Mouse (Mus musculus): ENCODE measurements around the gene E030018B13Rik. TPM values are rescaled to one million over a fixed set of nuclear protein-coding genes. Genes with fewer than 3 reads are reported as not detected.
A peak's percentile ranks its signal among the peaks of the same experiment; 100 is the strongest.

The E030018B13Rik gene
- polyA plus RNA-seq, 1 experiment from 2014 or later: not detected

DNA sequence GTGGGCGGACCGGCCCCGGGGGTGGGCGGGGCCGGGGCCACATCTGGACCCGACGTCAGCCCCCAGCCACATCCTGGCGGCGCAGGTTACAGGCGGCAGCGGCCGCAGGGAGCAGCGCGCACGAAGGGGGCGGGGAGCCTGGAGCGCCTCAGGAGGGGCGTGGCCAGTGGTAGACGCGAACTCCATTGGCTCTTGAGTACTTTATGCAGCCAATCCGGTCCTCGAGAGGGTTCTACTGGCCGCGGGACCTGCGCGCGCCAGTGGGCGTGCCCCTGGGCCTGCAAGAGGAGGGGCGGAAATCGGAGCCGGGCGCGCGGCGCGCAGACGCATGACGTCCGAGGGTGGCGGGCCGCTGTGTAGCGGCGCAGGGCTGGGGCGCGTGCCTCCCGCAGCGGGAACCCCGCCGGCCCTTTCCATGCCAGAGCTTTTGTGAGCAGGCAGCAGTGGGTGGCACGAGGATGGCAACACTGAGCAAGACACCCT is 22.3 kb downstream of the E030018B13Rik start, which contains the start of gene Klf13:
Gene Klf13 (minus strand): TSS at position 2 of the 483 bp plus-strand sequence.
- WGBS: under 1% methylated on average over 47 of the region's 50 CpGs
- peak within 1 kb of the TSS; percentile 93 for H3K4me2 ChIP-seq (ENCODE audit: low read length)
- H3K9me3 ChIP-seq (ENCODE audit: control insufficient read depth, low read length): no peaks in the 10 kb centered on the region
- H3K27me3 ChIP-seq (ENCODE audit: control insufficient read depth, insufficient read depth, low read length): no peaks in the 10 kb centered on the region
- H3K36me3 ChIP-seq (ENCODE audit: control insufficient read depth, insufficient read depth, low read length): no peaks in the 10 kb centered on the region
- peak within 1 kb of the TSS; percentile 85 to 86 for H3K4me3 ChIP-seq (ENCODE audit: control insufficient read depth in 1 of 2, insufficient read depth in 1 of 2, low read depth in 1 of 2, low read length in 2 of 2)
- H3K4me1 ChIP-seq (ENCODE audit: control insufficient read depth in 2 of 2, insufficient read depth in 2 of 2, low read length in 2 of 2): peaks cover 12 to 25% of the 10 kb centered on the region in 2 experiments; a peak in 3 of 4 replicates
- peak within 1 kb of the TSS; percentile 99 to 100 for H3K27ac ChIP-seq (replicated peaks in 1 of 2; ENCODE audit: control insufficient read depth in 1 of 2, insufficient read depth in 1 of 2, low read depth in 2 of 2, low read length in 2 of 2)
- peak; percentile 93 for ATAC-seq (ENCODE audit: insufficient number of reproducible peaks, insufficient read depth, low FRiP score, low read depth)
- H3K9ac ChIP-seq (ENCODE audit: low read length): peak within 1 kb of the TSS; percentile 97

DNA sequence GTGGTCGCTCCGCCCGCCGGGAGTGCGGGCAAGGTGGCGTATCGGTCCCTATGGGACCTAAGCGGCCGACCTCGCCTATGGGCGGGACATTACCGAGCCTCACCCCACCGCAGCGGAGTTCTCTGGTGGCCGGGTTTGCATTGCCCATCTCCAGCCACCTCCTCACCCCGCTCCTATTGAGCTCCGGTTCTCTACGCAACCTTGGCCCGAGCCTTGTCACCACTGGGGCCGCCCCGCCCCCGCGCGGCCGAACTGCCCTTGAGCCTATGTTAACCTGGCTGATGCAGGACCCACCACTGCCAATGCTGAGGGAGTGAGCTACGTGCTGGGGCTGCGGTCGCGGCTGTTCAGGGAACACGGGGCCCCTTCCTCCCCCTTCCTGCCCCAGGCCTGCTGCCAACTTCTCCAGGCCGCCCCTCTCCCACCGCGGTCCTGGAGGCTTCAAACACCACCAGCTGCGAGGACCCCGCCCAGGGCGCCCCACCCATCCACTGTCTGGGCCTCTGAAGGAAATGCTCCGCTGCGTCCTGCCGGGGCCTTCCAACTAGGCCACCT is 22.8 kb downstream of the E030018B13Rik start:
- under 1% methylated on average over 37 of the region's 39 CpGs for WGBS
- Histone ChIP-seq H3K27me3 (ENCODE audit: control insufficient read depth, insufficient read depth, low read length) (no peaks in the 10 kb centered on the region), H3K4me1 (ENCODE audit: control insufficient read depth in 2 of 2, insufficient read depth in 2 of 2, low read length in 2 of 2) (peaks cover 12 to 22% of the 10 kb centered on the region in 2 experiments; a peak in 3 of 4 replicates), H3K4me3 (ENCODE audit: control insufficient read depth in 1 of 2, insufficient read depth in 1 of 2, low read depth in 1 of 2, low read length in 2 of 2) (peak overlapping the region; percentile 73 to 85), H3K27ac (replicated peaks in 1 of 2; ENCODE audit: control insufficient read depth in 1 of 2, insufficient read depth in 1 of 2, low read depth in 2 of 2, low read length in 2 of 2) (peak overlapping the region; percentile 99 to 100), H3K9ac (ENCODE audit: low read length) (peak overlapping the region; percentile 97), H3K36me3 (ENCODE audit: control insufficient read depth, insufficient read depth, low read length) (no peaks in the 10 kb centered on the region), H3K4me2 (ENCODE audit: low read length) (peak overlapping the region; percentile 93), H3K9me3 (ENCODE audit: control insufficient read depth, low read length) (no peaks in the 10 kb centered on the region)
- ATAC-seq (ENCODE audit: insufficient number of reproducible peaks, insufficient read depth, low FRiP score, low read depth): peak; percentile 75

DNA sequence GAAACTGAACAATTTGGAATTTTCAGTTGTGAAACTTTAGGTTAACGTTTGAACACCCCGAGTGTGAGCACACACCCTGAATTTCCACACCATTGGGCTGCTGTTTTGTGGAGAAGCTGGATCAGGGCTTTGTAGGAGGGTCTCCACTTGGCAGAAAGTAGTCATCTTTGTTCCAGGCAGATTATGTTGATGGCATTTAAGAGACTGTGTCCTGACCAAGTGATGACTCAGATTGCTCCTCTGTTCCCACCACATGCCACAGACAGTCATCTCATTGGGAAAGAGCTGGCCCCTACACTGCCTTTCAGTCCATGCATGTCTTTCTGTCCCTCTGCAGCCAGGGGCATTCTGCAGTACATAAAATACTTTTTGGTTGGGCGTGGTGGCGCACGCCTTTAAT is 23.7 kb downstream of the E030018B13Rik start:
- Histone ChIP-seq H3K4me1 (ENCODE audit: control insufficient read depth in 2 of 2, insufficient read depth in 2 of 2, low read length in 2 of 2) (peaks cover 11 to 14% of the 10 kb centered on the region in 2 experiments; a peak in 3 of 4 replicates), H3K9ac (ENCODE audit: low read length) (peak overlapping the region; percentile 97; the same call in 1 of the 2 replicates), H3K27me3 (ENCODE audit: control insufficient read depth, insufficient read depth, low read length) (no peaks in the 10 kb centered on the region), H3K4me2 (ENCODE audit: low read length) (peak overlapping the region; percentile 93), H3K4me3 (ENCODE audit: control insufficient read depth in 1 of 2, insufficient read depth in 1 of 2, low read depth in 1 of 2, low read length in 2 of 2) (no peak overlapping the region), H3K27ac (replicated peaks in 1 of 2; ENCODE audit: control insufficient read depth in 1 of 2, insufficient read depth in 1 of 2, low read depth in 2 of 2, low read length in 2 of 2) (peak overlapping the region in 1 of 2 experiments; percentile 100; a peak in 2 of 4 replicates), H3K36me3 (ENCODE audit: control insufficient read depth, insufficient read depth, low read length) (no peaks in the 10 kb centered on the region), H3K9me3 (ENCODE audit: control insufficient read depth, low read length) (no peaks in the 10 kb centered on the region)
- no peak for ATAC-seq (ENCODE audit: insufficient number of reproducible peaks, insufficient read depth, low FRiP score, low read depth)
- WGBS: 91% methylated on average over 5 of the region's 5 CpGs

DNA sequence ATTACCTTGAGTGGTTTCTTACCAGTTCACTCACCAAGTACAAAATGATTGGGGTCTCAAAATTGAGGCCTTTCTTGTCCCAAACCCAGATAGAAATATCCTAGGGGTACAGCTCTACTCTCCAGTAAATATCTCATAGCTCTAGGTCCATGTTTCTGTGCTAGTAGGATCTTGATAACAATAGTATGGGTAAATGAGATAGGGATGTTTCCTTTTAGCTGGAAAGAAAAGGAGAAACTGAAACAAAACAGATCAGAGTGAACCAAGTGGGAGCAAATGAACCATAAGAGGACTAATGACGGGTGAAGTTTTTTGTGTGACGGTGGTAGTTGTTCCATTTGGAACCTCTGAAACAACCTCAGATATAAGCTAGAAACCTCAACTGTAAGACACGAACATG is 24.4 kb downstream of the E030018B13Rik start:
- no peak overlapping the region for H3K9ac ChIP-seq (ENCODE audit: low read length)
- H3K36me3 ChIP-seq (ENCODE audit: control insufficient read depth, insufficient read depth, low read length): no peaks in the 10 kb centered on the region
- H3K4me1 ChIP-seq (ENCODE audit: control insufficient read depth in 2 of 2, insufficient read depth in 2 of 2, low read length in 2 of 2): peaks cover 6 to 7% of the 10 kb centered on the region in 2 experiments; a peak in 2 of 4 replicates
- WGBS: 83% methylated on average over 3 of the region's 3 CpGs
- H3K27ac ChIP-seq (replicated peaks in 1 of 2; ENCODE audit: control insufficient read depth in 1 of 2, insufficient read depth in 1 of 2, low read depth in 2 of 2, low read length in 2 of 2): no peak overlapping the region
- no peak overlapping the region for H3K4me2 ChIP-seq (ENCODE audit: low read length)
- no peaks in the 10 kb centered on the region for H3K27me3 ChIP-seq (ENCODE audit: control insufficient read depth, insufficient read depth, low read length)
- ATAC-seq (ENCODE audit: insufficient number of reproducible peaks, insufficient read depth, low FRiP score, low read depth): no peak
- no peak overlapping the region for H3K4me3 ChIP-seq (ENCODE audit: control insufficient read depth in 1 of 2, insufficient read depth in 1 of 2, low read depth in 1 of 2, low read length in 2 of 2)
- no peaks in the 10 kb centered on the region for H3K9me3 ChIP-seq (ENCODE audit: control insufficient read depth, low read length)

DNA sequence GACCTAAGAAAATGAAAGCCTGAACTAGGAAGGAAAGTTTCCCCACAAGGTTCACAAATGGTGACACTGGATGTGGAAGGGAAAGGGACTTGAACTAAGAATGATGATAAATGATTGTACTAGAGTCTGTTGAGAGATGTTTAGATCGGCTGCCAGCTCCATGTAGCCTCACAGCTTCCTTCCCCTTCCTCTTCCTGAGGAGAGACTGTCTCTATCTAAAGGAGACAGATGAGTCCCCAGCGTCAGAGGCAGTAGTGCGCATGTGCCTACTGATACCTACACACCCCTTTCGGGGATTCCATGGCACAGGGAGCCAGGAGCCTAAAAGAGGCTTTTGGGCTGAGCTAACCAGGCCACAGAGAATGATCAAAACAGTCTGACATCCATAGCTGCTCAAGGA is 24.8 kb downstream of the E030018B13Rik start:
- WGBS: 61% methylated on average over 4 of the region's 4 CpGs
- H3K36me3 ChIP-seq (ENCODE audit: control insufficient read depth, insufficient read depth, low read length): no peaks in the 10 kb centered on the region
- no peaks in the 10 kb centered on the region for H3K9me3 ChIP-seq (ENCODE audit: control insufficient read depth, low read length)
- no peak overlapping the region for H3K9ac ChIP-seq (ENCODE audit: low read length)
- no peak overlapping the region for H3K27ac ChIP-seq (replicated peaks in 1 of 2; ENCODE audit: control insufficient read depth in 1 of 2, insufficient read depth in 1 of 2, low read depth in 2 of 2, low read length in 2 of 2)
- H3K27me3 ChIP-seq (ENCODE audit: control insufficient read depth, insufficient read depth, low read length): no peaks in the 10 kb centered on the region
- ATAC-seq (ENCODE audit: insufficient number of reproducible peaks, insufficient read depth, low FRiP score, low read depth): no peak
- no peak overlapping the region for H3K4me3 ChIP-seq (ENCODE audit: control insufficient read depth in 1 of 2, insufficient read depth in 1 of 2, low read depth in 1 of 2, low read length in 2 of 2)
- peaks cover 6 to 7% of the 10 kb centered on the region in 2 experiments; a peak in 2 of 4 replicates for H3K4me1 ChIP-seq (ENCODE audit: control insufficient read depth in 2 of 2, insufficient read depth in 2 of 2, low read length in 2 of 2)
- H3K4me2 ChIP-seq (ENCODE audit: low read length): no peak overlapping the region

DNA sequence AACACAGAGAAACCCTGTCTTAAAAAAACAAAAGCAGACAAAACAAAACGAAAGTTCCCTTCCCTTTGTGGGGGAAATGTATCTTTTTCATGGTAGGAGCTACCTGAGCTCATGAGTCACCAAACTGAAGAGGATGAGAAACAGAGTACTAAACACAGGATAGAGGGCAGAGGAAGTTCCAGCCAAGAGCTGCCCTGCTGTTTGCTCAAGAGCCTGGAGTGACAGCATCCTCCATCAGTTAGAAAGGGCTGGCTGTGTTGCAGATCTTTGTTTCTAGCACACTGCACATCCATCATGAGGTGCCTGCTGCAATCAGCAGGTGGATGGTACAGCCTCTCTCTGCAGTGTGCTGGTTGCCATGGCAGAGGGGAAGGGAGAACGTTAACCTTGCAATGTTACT is 27.3 kb downstream of the E030018B13Rik start:
- no peak for ATAC-seq (ENCODE audit: insufficient number of reproducible peaks, insufficient read depth, low FRiP score, low read depth)
- WGBS: 41% methylated on average over 2 of the region's 2 CpGs
- H3K9me3 ChIP-seq (ENCODE audit: control insufficient read depth, low read length): no peaks in the 10 kb centered on the region

DNA sequence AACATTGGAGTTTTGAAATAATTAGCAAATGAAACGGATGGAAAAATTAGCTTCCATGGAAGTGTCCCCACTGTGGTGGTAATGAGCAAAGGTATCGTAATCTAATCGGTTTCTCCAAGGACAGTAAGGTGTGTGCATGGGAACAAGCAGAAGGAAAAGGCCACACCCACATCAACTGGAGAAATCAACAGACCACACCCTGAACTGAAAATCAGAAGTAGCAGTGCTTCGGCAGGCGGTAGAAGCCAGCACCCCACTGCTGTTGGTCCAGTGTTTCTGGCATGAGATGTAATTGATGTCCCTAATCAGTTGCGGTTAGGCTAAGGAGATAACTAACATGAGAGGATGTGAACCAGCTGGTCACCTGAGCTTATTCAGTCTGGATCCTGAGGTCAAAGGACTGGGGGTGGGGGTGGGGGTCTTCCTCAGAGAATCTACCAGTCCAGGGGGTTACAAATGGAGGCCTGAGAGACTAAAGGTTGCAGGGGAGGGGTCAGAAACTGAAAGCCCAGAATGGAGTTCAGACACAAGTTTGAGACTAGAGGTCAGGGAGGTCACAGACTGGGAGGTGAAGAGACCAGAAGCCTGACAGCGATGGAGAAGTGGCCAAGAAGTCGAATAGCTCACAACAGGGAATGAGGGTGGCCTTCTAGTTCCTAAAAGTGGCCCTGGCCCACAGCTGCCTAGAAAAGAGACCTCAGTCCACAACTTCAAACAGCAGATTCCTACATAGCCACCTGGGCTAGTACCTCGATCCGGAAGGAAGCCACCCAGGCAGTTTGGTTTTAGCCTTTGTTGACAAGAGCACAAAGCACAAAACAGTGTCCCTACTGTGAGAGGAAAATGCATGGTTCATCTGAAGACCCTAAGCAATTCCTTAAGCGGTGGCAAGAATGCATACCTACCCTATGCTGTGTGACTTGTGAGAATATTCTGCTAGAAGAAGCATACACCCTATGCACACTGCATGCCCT is 31.1 kb downstream of the E030018B13Rik start:
- ATAC-seq (ENCODE audit: insufficient number of reproducible peaks, insufficient read depth, low FRiP score, low read depth): no peak

More for the DNA sequence above, 27.3 kb downstream of the E030018B13Rik start:
- H3K27me3 ChIP-seq (ENCODE audit: control insufficient read depth, insufficient read depth, low read length): no peaks in the 10 kb centered on the region
- no peak overlapping the region for H3K9ac ChIP-seq (ENCODE audit: low read length)
- H3K36me3 ChIP-seq (ENCODE audit: control insufficient read depth, insufficient read depth, low read length): no peaks in the 10 kb centered on the region
- no peak overlapping the region for H3K4me3 ChIP-seq (ENCODE audit: control insufficient read depth in 1 of 2, insufficient read depth in 1 of 2, low read depth in 1 of 2, low read length in 2 of 2)
- H3K4me2 ChIP-seq (ENCODE audit: low read length): no peak overlapping the region
- H3K27ac ChIP-seq (replicated peaks in 1 of 2; ENCODE audit: control insufficient read depth in 1 of 2, insufficient read depth in 1 of 2, low read depth in 2 of 2, low read length in 2 of 2): no peak overlapping the region
- H3K4me1 ChIP-seq (ENCODE audit: control insufficient read depth in 2 of 2, insufficient read depth in 2 of 2, low read length in 2 of 2): peaks cover 6 to 7% of the 10 kb centered on the region in 2 experiments; a peak in 2 of 4 replicates

More for the DNA sequence above, 31.1 kb downstream of the E030018B13Rik start:
- Histone ChIP-seq H3K27me3 (ENCODE audit: control insufficient read depth, insufficient read depth, low read length) (no peaks in the 10 kb centered on the region), H3K4me2 (ENCODE audit: low read length) (no peak overlapping the region), H3K9ac (ENCODE audit: low read length) (no peak overlapping the region), H3K4me3 (ENCODE audit: control insufficient read depth in 1 of 2, insufficient read depth in 1 of 2, low read depth in 1 of 2, low read length in 2 of 2) (no peak overlapping the region), H3K9me3 (ENCODE audit: control insufficient read depth, low read length) (no peaks in the 10 kb centered on the region), H3K36me3 (ENCODE audit: control insufficient read depth, insufficient read depth, low read length) (no peaks in the 10 kb centered on the region), H3K4me1 (ENCODE audit: control insufficient read depth in 2 of 2, insufficient read depth in 2 of 2, low read length in 2 of 2) (no peaks in the 10 kb centered on the region), H3K27ac (replicated peaks in 1 of 2; ENCODE audit: control insufficient read depth in 1 of 2, insufficient read depth in 1 of 2, low read depth in 2 of 2, low read length in 2 of 2) (no peak overlapping the region)
- 62% methylated on average over 11 of the region's 11 CpGs for WGBS

Data from heart, embryonic 14.5 days (tissue).